Mouse (Mus musculus) layer of hippocampus, adult 6 months (tissue): Measurements from ENCODE around the gene Alpk1. TPM values are rescaled to one million over a fixed set of nuclear protein-coding genes. Genes with fewer than 3 reads are reported as not detected.

ENCODE experiments used
- long read RNA-seq, 2 experiments: library from polyadenylated mRNA; unstranded; transcript quantifications; one replicate each; pipeline ENCODE4 v2.0.0; 2019 to 2020
- polyA plus RNA-seq: library from polyadenylated mRNA; unstranded; fragments of <200 nt; fragmentation: Nextera tagmentation; gene quantifications from 2 replicates; pipeline ENCODE4 v1.2.3, GENCODE M21; 2021

Alpk1 gene
- polyA plus RNA-seq: 0.31 and 0.55 TPM in 2 replicates
- long read RNA-seq, experiment 1, partial matches to known transcripts: 0 of 2 reads
- long read RNA-seq, experiment 1, other reads (novel, unspliced or antisense): 1 of 2 reads
- long read RNA-seq, experiment 2, partial matches to known transcripts: 1 of 3 reads
- long read RNA-seq, experiment 2, other reads (novel, unspliced or antisense): 2 of 3 reads

GRCm38 (mm10) chr3:127780021-127780644 is at the start of gene Alpk1:
Gene Alpk1, minus strand, starts transcription at chr3:127780527.

GRCm38 (mm10) chr3:127789500-127790191 is 9.3 kb upstream of the Alpk1 start, which contains the start of gene Tifa:
Gene Tifa, plus strand, starts transcription at chr3:127789805.

GRCm38 (mm10) chr3:127633080-127634032 is 147.0 kb downstream of the Alpk1 start, which contains the start of gene Neurog2:
Gene Neurog2, plus strand, starts transcription at chr3:127633135.

Other genes with a start within 250 kb of the Alpk1 start
- gene Larp7, start 227.2 kb downstream of the Alpk1 start, polyA plus RNA-seq: 13.9 and 16.0 TPM in 2 replicates
- gene Zgrf1, start 227.0 kb downstream of the Alpk1 start, polyA plus RNA-seq: 0.26 and 0.45 TPM in 2 replicates
- 0.08 and 0.10 TPM in 2 replicates for gene Neurog2, start 147.4 kb downstream of the Alpk1 start, polyA plus RNA-seq
- 8.0 and 8.4 TPM in 2 replicates for gene Tifa, start 9.3 kb upstream of the Alpk1 start, polyA plus RNA-seq
- 22.2 and 22.6 TPM in 2 replicates for gene Ap1ar, start 57.0 kb upstream of the Alpk1 start, polyA plus RNA-seq
- gene Fam241a, start 115.8 kb upstream of the Alpk1 start, polyA plus RNA-seq: 0.41 and 0.80 TPM in 2 replicates